Mouse (Mus musculus): Measurements from ENCODE around the gene Sstr4. TPM values are rescaled to one million over a fixed set of nuclear protein-coding genes. Genes with fewer than 3 reads are reported as not detected.

Gene Sstr4
- not detected for polyA plus RNA-seq (2017; shearing (Covaris generic))

GRCm38 (mm10) chr2:148395131-148396051, at the start of gene Sstr4:
Gene Sstr4, plus strand, starts transcription at chr2:148395344.

DNA sequence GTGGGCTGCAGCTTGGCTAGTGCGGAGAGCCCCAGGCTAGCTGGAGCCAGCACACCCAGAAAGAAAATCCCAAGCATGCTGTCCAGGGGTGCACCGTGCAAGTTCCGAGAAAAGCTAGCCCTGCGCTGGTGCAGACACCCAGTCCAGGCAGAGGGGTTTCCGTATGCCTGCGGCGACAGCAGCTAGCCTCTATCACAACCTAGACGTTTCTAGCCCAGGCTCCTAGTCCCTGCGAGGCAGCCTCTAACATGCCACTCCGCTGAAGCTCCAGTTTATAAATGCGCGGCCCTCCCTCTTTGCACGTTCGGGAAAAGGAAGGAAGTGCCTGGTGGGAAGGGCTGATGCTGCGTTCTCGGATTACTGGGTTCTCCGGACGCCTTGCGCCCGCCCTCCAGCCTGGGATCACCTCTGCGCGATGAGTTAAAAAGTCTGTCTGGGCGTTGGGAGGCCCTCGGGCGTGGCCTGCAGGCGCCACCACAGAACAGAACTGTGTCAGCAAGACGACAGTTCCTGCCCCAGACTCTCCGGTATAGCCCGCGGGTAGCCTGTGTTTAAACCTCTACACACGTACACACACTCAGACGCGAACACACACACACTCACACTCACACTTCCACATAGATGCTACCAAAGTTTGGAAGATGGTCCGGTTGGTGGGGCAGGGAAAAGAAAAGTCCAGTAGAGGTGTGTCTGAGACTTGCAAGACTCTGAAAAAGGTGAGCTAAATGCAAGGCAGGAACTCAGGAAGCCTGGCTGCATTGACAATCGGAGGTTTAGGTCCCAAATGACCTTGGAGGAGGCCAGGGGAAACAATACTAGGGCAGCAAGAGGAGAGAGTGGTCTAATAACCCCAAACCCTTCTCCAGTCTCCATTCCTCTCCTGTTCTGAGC, 13.0 kb downstream of the Sstr4 start, which contains the start of gene Thbd:
TSS of gene Thbd (minus strand) at position 319 of the 891 bp plus-strand sequence.

GRCm38 (mm10) chr2:148443249-148443958, 48.3 kb downstream of the Sstr4 start, which contains the start of gene Cd93:
Gene Cd93, minus strand, starts transcription at chr2:148443563.

Other genes starting within 250 kb of the Sstr4 start
- not detected for gene Thbd, start 12.8 kb downstream of the Sstr4 start, polyA plus RNA-seq (2017; shearing (Covaris generic))
- gene Cd93, start 48.2 kb downstream of the Sstr4 start, polyA plus RNA-seq (2017; shearing (Covaris generic)) = 0.06 TPM